Mouse (Mus musculus) activated CD4-positive, CD25-positive, alpha-beta regulatory T cell (primary cell): ENCODE measurements around the gene Gm2075. TPM values are rescaled to one million over a fixed set of nuclear protein-coding genes. Genes with fewer than 3 reads are reported as not detected.

ENCODE experiments used
- polyA plus RNA-seq, 2 experiments: library from polyadenylated mRNA; unstranded; fragments of 100-300 nt; shearing (Covaris generic); gene quantifications; one replicate each; pipeline ENCODE4 v1.2.1; 2017

The Gm2075 gene
- not detected for polyA plus RNA-seq

GRCm38 (mm10) chr12:88011548-88011947 lies at the start of gene Gm2075:
Gene Gm2075, plus strand, starts transcription at chr12:88011848.

DNA sequence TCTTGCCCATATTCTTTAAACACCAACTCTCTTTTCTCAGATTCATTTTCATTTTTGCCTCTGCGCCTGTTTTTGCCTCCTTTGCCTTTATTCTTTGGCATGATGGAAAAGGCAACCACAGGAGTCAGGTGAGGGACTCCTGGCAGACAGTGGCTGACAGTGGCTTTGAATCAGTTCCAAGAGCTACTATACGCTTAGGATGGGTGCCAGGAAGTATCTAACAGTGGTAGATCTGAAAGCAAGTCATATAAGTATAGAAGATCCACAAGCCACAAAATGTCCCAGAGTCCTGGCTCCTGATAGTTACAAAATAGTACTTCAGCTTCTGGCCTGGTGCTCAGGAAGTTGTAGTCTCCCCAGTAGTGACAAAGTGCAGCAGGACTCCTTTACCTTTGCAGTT lies 7.0 kb downstream of the Gm2075 start, which contains the start of gene Gm6803:
TSS of gene Gm6803 (minus strand) at position 101 of the 400 bp plus-strand sequence.

GRCm38 (mm10) chr12:88026704-88027103 lies 15.1 kb downstream of the Gm2075 start, which contains the start of gene Gm2056:
Gene Gm2056, plus strand, starts transcription at chr12:88027004.

Other genes starting within 250 kb of the Gm2075 start
- under 1 TPM in 1 of 2 experiments, not detected in 1; 0.10 TPM for gene Gm21319, start 236.1 kb upstream of the Gm2075 start, polyA plus RNA-seq
- under 1 TPM in 1 of 2 experiments, not detected in 1; 0.48 TPM for gene Gm21936, start 216.3 kb upstream of the Gm2075 start, polyA plus RNA-seq
- gene BB287469, start 195.3 kb upstream of the Gm2075 start, polyA plus RNA-seq, result not detected
- gene Gm2001, start 169.5 kb upstream of the Gm2075 start, polyA plus RNA-seq, result not detected
- gene Gm2016, start 137.8 kb upstream of the Gm2075 start, polyA plus RNA-seq, result not detected
- not detected for gene Gm2022, start 116.5 kb upstream of the Gm2075 start, polyA plus RNA-seq
- not detected for gene Gm2035, start 92.0 kb upstream of the Gm2075 start, polyA plus RNA-seq
- gene Gm2042, start 57.8 kb upstream of the Gm2075 start, polyA plus RNA-seq, result not detected
- gene Gm6803, start 6.9 kb downstream of the Gm2075 start, polyA plus RNA-seq, result not detected
- not detected for gene Gm2056, start 15.2 kb downstream of the Gm2075 start, polyA plus RNA-seq
- gene Gm16368, start 71.8 kb downstream of the Gm2075 start, polyA plus RNA-seq, result not detected
- gene Gm10436, start 170.3 kb downstream of the Gm2075 start, polyA plus RNA-seq, result under 1 TPM in 1 of 2 experiments, not detected in 1; 0.60 TPM
- gene Gm8332, start 238.3 kb downstream of the Gm2075 start, polyA plus RNA-seq, result not detected